Mouse (Mus musculus): ENCODE results near the gene Vmn1r61. TPM values are rescaled to one million over a fixed set of nuclear protein-coding genes. Genes with fewer than 3 reads are reported as not detected.

The Vmn1r61 gene
- polyA plus RNA-seq (2016; fragmentation: Nextera tagmentation; extraction: Ambion mirVana): not detected in 2 replicates

- no peaks in the 10 kb centered on the region for H3K36me3 ChIP-seq
- no peak within 1 kb of the TSS for H3K27ac ChIP-seq
- H3K9me3 ChIP-seq (replicated peaks): peaks cover 20% of the 10 kb centered on the region; the same call in 1 of the 2 replicates
- no peak within 1 kb of the TSS for H3K9ac ChIP-seq
- no peak within 1 kb of the TSS for H3K4me3 ChIP-seq
- H3K4me2 ChIP-seq (replicated peaks): no peak within 1 kb of the TSS
- no peak for ATAC-seq (ENCODE audit: low FRiP score)
- H3K4me1 ChIP-seq: no peaks in the 10 kb centered on the region
- no peaks in the 10 kb centered on the region for H3K27me3 ChIP-seq
Measured at GRCm38 (mm10) chr7:5613195-5613594, at the start of gene Vmn1r61. Gene Vmn1r61 (minus strand): TSS chr7:5613295.

Other genes with a start within 250 kb of the Vmn1r61 start
- gene Vmn1r58, start 199.9 kb downstream of the Vmn1r61 start, polyA plus RNA-seq (2016; fragmentation: Nextera tagmentation; extraction: Ambion mirVana): not detected in 2 replicates
- not detected in 2 replicates for gene Vmn1r59, start 156.5 kb downstream of the Vmn1r61 start, polyA plus RNA-seq (2016; fragmentation: Nextera tagmentation; extraction: Ambion mirVana)
- gene Vmn2r28, start 119.3 kb downstream of the Vmn1r61 start, polyA plus RNA-seq (2016; fragmentation: Nextera tagmentation; extraction: Ambion mirVana): not detected in 2 replicates
- gene Vmn1r60, start 66.0 kb downstream of the Vmn1r61 start, polyA plus RNA-seq (2016; fragmentation: Nextera tagmentation; extraction: Ambion mirVana): not detected in 2 replicates
- gene Vmn1r62, start 60.3 kb upstream of the Vmn1r61 start, polyA plus RNA-seq (2016; fragmentation: Nextera tagmentation; extraction: Ambion mirVana): not detected in 2 replicates
- not detected in 2 replicates for gene Vmn1r63, start 192.2 kb upstream of the Vmn1r61 start, polyA plus RNA-seq (2016; fragmentation: Nextera tagmentation; extraction: Ambion mirVana)